Mouse (Mus musculus) cerebellum, adult 2 months (tissue): Measurements from ENCODE around the gene Slc15a3.

ENCODE experiments used
- CTCF ChIP-seq: fragments of 200-500 bp; IDR thresholded peaks from 2 replicates; pipeline ENCODE4 v1.5.1; 2011; ENCODE audit warnings: low read depth, mild to moderate bottlenecking, control low read depth, low read length, moderate library complexity, borderline replicate concordance; ENCODE audit not compliant: insufficient read depth
- POLR2A ChIP-seq: fragments of 200-500 bp; IDR thresholded peaks from 2 replicates; pipeline ENCODE4 v1.6.1; 2011; ENCODE audit warnings: low read length, control low read depth, borderline replicate concordance; ENCODE audit not compliant: insufficient read depth

GRCm38 (mm10) chr19:10798576-10798975 is 41.0 kb upstream of the Slc15a3 start:
- TF ChIP-seq CTCF, result no peak
- no peak for TF ChIP-seq POLR2A
